Mouse (Mus musculus) cerebellum, postnatal 10 days (tissue): ENCODE measurements at regions not wholly inside any gene's neighbourhood (a gene's known extent, or its start where the extent isn't known, plus 50 kb on each side); places are given as distances from the start of the nearest gene placed in this dataset.

Experiments used
- DNase-seq, 2 experiments: peaks; one replicate each; pipeline ENCODE4 v3.0.0; 2021; ENCODE audit warnings: mixed read lengths in 2 of 2

GRCm38 (mm10) chr2:30525295-30525694, 51.3 kb upstream of the Ier5l start:
- DNase-seq: no peak

- no peak for DNase-seq
These were observed 51.8 kb upstream of the Ier5l start for GRCm38 (mm10) chr2:30525831-30526230.

GRCm38 (mm10) chr2:30527495-30527894, 53.5 kb upstream of the Ier5l start:
- no peak for DNase-seq

- DNase-seq: no peak
These were observed 58.9 kb upstream of the Ier5l start for GRCm38 (mm10) chr2:30532948-30533347.

- no peak for DNase-seq
These were observed 59.3 kb upstream of the Ier5l start for GRCm38 (mm10) chr2:30533367-30533766.

GRCm38 (mm10) chr2:30534485-30534884, 60.4 kb upstream of the Cstad start:
- DNase-seq: no peak

GRCm38 (mm10) chr2:30539305-30539704, 55.5 kb upstream of the Cstad start:
- no peak for DNase-seq

- DNase-seq: no peak
These were observed 53.3 kb upstream of the Cstad start for GRCm38 (mm10) chr2:30541541-30541940.

- DNase-seq: peak; percentile 87 to 93
These were observed 49.9 kb upstream of the Cstad start for GRCm38 (mm10) chr2:30544782-30545435.
